Mouse (Mus musculus): ENCODE measurements around the gene Gm10721.
"Not testable (repeated sequence)": the region's sequence is repeated elsewhere in the genome, so short reads cannot be mapped to it uniquely, and the experiment has no call there.

- TF ChIP-seq POLR2A (IDR thresholded peaks at IDR 0.05; ENCODE audit: borderline replicate concordance, extremely low read depth, insufficient read depth, insufficient read length, poor library complexity, severe bottlenecking); CTCF (IDR thresholded peaks at IDR 0.05; ENCODE audit: borderline replicate concordance, extremely low read depth, insufficient read depth, insufficient read length): not testable (repeated sequence)
Observed at GRCm38 (mm10) chr9:3024912-3025467, 12.1 kb downstream of the Gm10721 start, which contains the start of gene Gm10717.
